Mouse (Mus musculus) lung, postnatal 0 days (tissue): ENCODE data around the gene Jpt1. TPM values are rescaled to one million over a fixed set of nuclear protein-coding genes. Genes with fewer than 3 reads are reported as not detected.
A peak's percentile ranks its signal among the peaks of the same experiment; 100 is the strongest.

Experiments used
- ATAC-seq: fragments of 200-750 bp; cut with Nextera tagmentation; 2 replicates; pipeline ENCODE4 v1.8.0; 2017; ENCODE audit warnings: moderate library complexity
- DNase-seq: peaks from one replicate; pipeline ENCODE4 v3.0.0-alpha.2; 2016; ENCODE audit warnings: low spot score
- H3K27ac ChIP-seq: fragments of 300-500 bp; sonication (generic); 2 replicates; pipeline ENCODE4 v1.5.1; 2014; ENCODE audit warnings: antibody characterized with exemption, mild to moderate bottlenecking, low read length, mixed read lengths
- H3K27me3 ChIP-seq: fragments of 300-500 bp; sonication (generic); replicated peaks from 2 replicates; pipeline ENCODE4 v1.6.1; 2014; ENCODE audit warnings: low read length, mixed read lengths; ENCODE audit not compliant: insufficient read depth
- H3K36me3 ChIP-seq: fragments of 300-500 bp; sonication (generic); 2 replicates; pipeline ENCODE4 v1.6.1; 2014; ENCODE audit warnings: low read length, mixed read lengths; ENCODE audit not compliant: insufficient read depth
- H3K4me1 ChIP-seq: fragments of 300-500 bp; sonication (generic); 2 replicates; pipeline ENCODE4 v1.6.1; 2014; ENCODE audit warnings: antibody characterized with exemption, low read depth, low read length, mixed read lengths; ENCODE audit not compliant: insufficient read depth
- H3K4me2 ChIP-seq: fragments of 300-500 bp; sonication (generic); replicated peaks from 2 replicates; pipeline ENCODE4 v1.6.1; 2014; ENCODE audit warnings: low read depth, mild to moderate bottlenecking, low read length, moderate library complexity, mixed read lengths
- H3K4me3 ChIP-seq: fragments of 300-500 bp; sonication (generic); 2 replicates; pipeline ENCODE4 v1.5.1; 2014; ENCODE audit warnings: low read depth, low read length
- H3K9ac ChIP-seq: fragments of 300-500 bp; sonication (generic); replicated peaks from 2 replicates; pipeline ENCODE4 v1.6.1; 2014; ENCODE audit warnings: low read depth, mild to moderate bottlenecking
- H3K9me3 ChIP-seq: fragments of 300-500 bp; sonication (generic); 2 replicates; pipeline ENCODE4 v1.6.1; 2016; ENCODE audit warnings: low read length, mixed read lengths
- CTCF ChIP-seq: IDR thresholded peaks from 2 replicates; pipeline ENCODE4 v1.5.1; 2016; ENCODE audit warnings: antibody characterized with exemption, mild to moderate bottlenecking
- EP300 ChIP-seq: IDR thresholded peaks from 2 replicates; pipeline ENCODE4 v1.6.1; 2016; ENCODE audit warnings: antibody characterized with exemption, mild to moderate bottlenecking, control low read depth
- WGBS: fragments of 180-500 bp; shearing (Covaris S2); extraction: QIAGEN DNeasy Blood & Tissue Kit; methylation state at CpG from one replicate; pipeline ENCODE4 v1.1.7; 2014; 5-methylcytosine and 5-hydroxymethylcytosine counted together
- polyA plus RNA-seq: library from polyadenylated mRNA; unstranded; fragments of >200 nt; fragmentation: Nextera tagmentation; extraction: Ambion mirVana; gene quantifications from 2 replicates; pipeline ENCODE4 v1.2.1, GENCODE M21; 2015

Jpt1 gene
- 195 and 201 TPM in 2 replicates for polyA plus RNA-seq

DNA sequence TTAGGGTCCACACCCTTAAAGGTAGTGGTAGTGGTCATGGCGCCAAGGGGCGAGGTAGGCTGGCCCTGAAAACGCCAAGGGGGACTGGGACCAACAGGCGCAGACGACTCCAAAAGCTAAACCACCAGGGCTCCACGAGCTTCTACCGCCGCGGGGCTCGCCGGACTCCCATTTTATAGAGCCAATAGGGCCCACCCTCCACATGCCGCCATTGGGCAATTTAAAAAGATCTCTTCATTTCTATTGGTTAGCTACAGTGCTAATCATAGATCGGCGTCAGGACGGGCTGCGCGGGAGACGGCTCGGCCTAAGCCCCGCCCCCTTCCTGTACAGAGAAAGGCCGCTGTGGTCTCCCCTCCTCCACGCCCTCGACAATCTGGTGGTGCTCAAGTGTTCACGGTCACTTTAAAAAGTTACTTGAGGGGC is at the start of gene Jpt1:
Gene Jpt1 (minus strand): TSS at position 150 of the 426 bp plus-strand sequence.
- no peak; the same call in 1 of the 2 replicates for TF ChIP-seq CTCF
- TF ChIP-seq EP300: peak; percentile 74
- peak within 1 kb of the TSS; percentile 82 for H3K9ac ChIP-seq
- H3K36me3 ChIP-seq: no peaks in the 10 kb centered on the region
- WGBS: under 1% methylated on average over 24 of the region's 24 CpGs
- DNase-seq (peak; percentile 99), ATAC-seq (peak; percentile 98)
- H3K4me3 ChIP-seq: peak within 1 kb of the TSS; percentile 90
- no peaks in the 10 kb centered on the region for H3K27me3 ChIP-seq
- peak within 1 kb of the TSS; percentile 96 for H3K4me2 ChIP-seq
- H3K27ac ChIP-seq: peak within 1 kb of the TSS; percentile 88
- peaks cover 18% of the 10 kb centered on the region for H3K4me1 ChIP-seq
- H3K9me3 ChIP-seq: no peaks in the 10 kb centered on the region

DNA sequence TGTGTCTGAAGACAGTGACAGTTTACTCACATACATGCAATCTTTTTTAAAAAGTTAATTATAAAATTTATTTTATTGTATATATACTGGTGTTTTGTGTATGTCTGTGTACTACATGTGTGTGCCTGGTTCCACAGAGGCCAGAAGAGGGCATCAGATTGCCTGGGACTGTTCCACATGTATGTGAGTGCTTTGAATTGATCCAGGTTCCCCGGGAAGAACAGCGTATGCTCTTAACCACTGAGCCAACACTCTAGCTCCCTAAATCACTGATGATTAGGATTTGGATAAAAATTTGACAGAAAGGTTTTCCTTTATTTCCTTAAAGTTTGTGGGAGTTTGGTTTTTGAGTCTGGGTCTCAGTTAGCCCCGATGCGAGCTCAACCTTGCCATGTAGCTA is 49.2 kb upstream of the Jpt1 start:
- Histone ChIP-seq H3K9ac (peak overlapping the region; percentile 70; the same call in 1 of the 2 replicates), H3K27me3 (no peaks in the 10 kb centered on the region), H3K4me3 (peak overlapping the region; percentile 45; the same call in 1 of the 2 replicates), H3K36me3 (no peaks in the 10 kb centered on the region), H3K27ac (no peak overlapping the region), H3K9me3 (no peaks in the 10 kb centered on the region), H3K4me2 (peak overlapping the region; percentile 60), H3K4me1 (no peaks in the 10 kb centered on the region; the same call in 1 of the 2 replicates)
- WGBS: 39% methylated on average over 4 of the region's 4 CpGs
- no peak for ATAC-seq
- TF ChIP-seq CTCF: peak; percentile 34
- no peak for TF ChIP-seq EP300
- DNase-seq: peak; percentile 11

DNA sequence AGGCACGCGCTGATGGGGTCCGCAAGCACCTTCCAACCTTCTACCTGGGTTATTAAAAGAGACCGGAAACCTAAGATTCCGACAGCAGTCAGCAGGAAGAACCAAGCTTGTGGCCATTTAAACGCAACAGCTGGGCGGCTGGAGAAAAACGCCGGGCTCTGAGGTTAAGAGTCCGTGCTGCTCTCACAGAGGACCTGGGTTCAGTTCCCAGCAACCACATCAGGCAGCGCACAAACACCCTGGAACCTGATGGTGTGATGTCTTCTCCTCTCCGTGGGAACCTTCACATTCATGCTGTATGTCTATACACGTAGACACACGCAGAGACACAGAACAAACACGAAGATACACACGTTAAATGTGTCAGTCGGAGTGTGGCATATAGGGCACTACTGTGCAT is 41.5 kb upstream of the Jpt1 start:
- Histone ChIP-seq H3K4me1 (no peaks in the 10 kb centered on the region), H3K27me3 (no peaks in the 10 kb centered on the region), H3K9me3 (no peaks in the 10 kb centered on the region), H3K4me3 (no peak overlapping the region), H3K27ac (no peak overlapping the region), H3K36me3 (no peaks in the 10 kb centered on the region), H3K4me2 (no peak overlapping the region), H3K9ac (no peak overlapping the region)
- no peak for DNase-seq
- ATAC-seq: no peak
- no peak for TF ChIP-seq EP300
- no peak for TF ChIP-seq CTCF
- WGBS: 71% methylated on average over 17 of the region's 17 CpGs

DNA sequence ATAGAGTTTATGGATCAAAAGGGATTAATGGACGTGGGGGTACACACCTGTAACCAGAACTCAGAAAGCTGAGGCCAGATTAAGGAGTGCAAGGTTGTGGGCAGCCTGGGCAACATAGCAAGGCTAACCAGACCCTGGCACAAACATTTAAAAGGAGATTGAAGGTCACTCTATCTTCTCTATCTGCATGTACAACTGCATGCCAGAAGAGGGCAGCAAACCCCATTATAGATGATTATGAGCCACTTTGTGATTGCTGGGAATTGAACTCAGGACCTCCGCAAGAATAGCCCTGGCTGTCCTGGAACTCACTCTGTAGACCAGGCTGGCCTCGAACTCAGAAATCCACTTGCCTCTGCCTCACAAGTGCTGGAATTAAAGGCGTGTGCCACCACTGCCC is 38.6 kb upstream of the Jpt1 start:
- peak; percentile 60 for TF ChIP-seq CTCF
- no peak for TF ChIP-seq EP300
- Histone ChIP-seq H3K27ac (no peak overlapping the region), H3K4me2 (no peak overlapping the region), H3K4me1 (no peaks in the 10 kb centered on the region), H3K36me3 (no peaks in the 10 kb centered on the region), H3K9ac (no peak overlapping the region), H3K27me3 (no peaks in the 10 kb centered on the region), H3K4me3 (no peak overlapping the region), H3K9me3 (no peaks in the 10 kb centered on the region)
- DNase-seq (no peak), ATAC-seq (no peak)
- 51% methylated on average over 4 of the region's 4 CpGs for WGBS

- DNase-seq (peak; percentile 79), ATAC-seq (no peak)
- no peaks in the 10 kb centered on the region for H3K27me3 ChIP-seq
- no peak overlapping the region for H3K9ac ChIP-seq
- H3K27ac ChIP-seq: no peak overlapping the region
- TF ChIP-seq EP300 (no peak), CTCF (no peak)
- H3K4me2 ChIP-seq: no peak overlapping the region
- H3K4me1 ChIP-seq: no peaks in the 10 kb centered on the region
- no peaks in the 10 kb centered on the region for H3K36me3 ChIP-seq
- no peaks in the 10 kb centered on the region for H3K9me3 ChIP-seq
- WGBS: 37% methylated on average over 4 of the region's 4 CpGs
- H3K4me3 ChIP-seq: no peak overlapping the region
Observed at GRCm38 (mm10) chr11:115543571-115543970, 29.4 kb upstream of the Jpt1 start.

GRCm38 (mm10) chr11:115538045-115538444 is 23.9 kb upstream of the Jpt1 start:
- no peak for TF ChIP-seq EP300
- TF ChIP-seq CTCF: peak; percentile 18; the same call in 1 of the 2 replicates
- H3K4me2 ChIP-seq: no peak overlapping the region
- H3K4me3 ChIP-seq: no peak overlapping the region
- no peak for ATAC-seq
- no peak overlapping the region for H3K9ac ChIP-seq
- no peak overlapping the region for H3K27ac ChIP-seq
- H3K4me1 ChIP-seq: 0 out of 2 replicates have a peak, but pooled peaks cover 2% of the 10 kb centered on the region
- H3K27me3 ChIP-seq: no peaks in the 10 kb centered on the region
- H3K9me3 ChIP-seq: no peaks in the 10 kb centered on the region
- 55% methylated on average over 2 of the region's 2 CpGs for WGBS
- no peak for DNase-seq
- H3K36me3 ChIP-seq: no peaks in the 10 kb centered on the region
